Mouse (Mus musculus) ovary, postnatal 14 days (tissue): Measurements from ENCODE around the gene Eras.
"Not testable (repeated sequence)": the region's sequence is repeated elsewhere in the genome, so short reads cannot be mapped to it uniquely, and the experiment has no call there.

Experiments used
- DNase-seq: peaks from one replicate; pipeline ENCODE4 v3.0.0; 2022; ENCODE audit warnings: low spot score

The Eras gene

GRCm38 (mm10) chrX:7928270-7928790 is at the start of gene Eras:
Eras (minus strand) TSS chrX:7928607.
- DNase-seq = no peak

- no peak for DNase-seq
These were observed 49.5 kb upstream of the Eras start, which contains the start of gene Gata1 for GRCm38 (mm10) chrX:7977892-7978291. Gata1 (minus strand) TSS chrX:7978071.

GRCm38 (mm10) chrX:7971292-7971691 is 42.9 kb upstream of the Eras start:
- no peak for DNase-seq

GRCm38 (mm10) chrX:7968899-7969298 is 40.5 kb upstream of the Eras start:
- no peak for DNase-seq

GRCm38 (mm10) chrX:7968226-7968625 is 39.8 kb upstream of the Eras start:
- DNase-seq = no peak

DNA sequence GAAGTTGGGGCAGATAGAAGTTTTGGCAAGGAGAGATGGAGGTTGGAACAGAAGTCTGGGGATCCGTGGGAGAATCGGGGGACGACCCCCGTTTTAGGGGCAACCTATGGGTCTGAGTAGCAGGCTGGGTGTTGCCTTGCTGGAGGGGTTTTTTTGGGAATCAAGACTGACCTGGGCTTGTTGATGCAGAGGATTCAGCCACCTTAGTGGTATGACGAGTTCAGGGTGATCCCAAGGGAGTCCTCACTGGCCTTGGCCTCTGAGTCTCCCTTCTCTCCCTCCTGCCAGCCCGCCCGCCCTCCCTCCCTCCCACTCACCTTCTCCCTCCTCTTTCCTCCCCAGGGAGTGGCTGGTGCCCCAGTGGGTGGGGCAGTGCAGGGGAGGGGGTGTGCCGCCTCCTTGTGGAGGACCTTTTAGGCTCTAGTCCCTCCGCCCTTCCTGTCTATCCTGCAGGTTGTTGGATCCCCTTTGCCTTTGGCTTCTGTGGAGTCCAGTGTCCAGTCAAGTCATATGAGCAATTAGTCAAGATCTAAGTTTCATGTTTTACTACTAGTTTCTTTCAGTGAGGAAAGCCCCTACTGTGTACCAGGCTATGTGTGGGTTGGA is 39.3 kb upstream of the Eras start:
- DNase-seq = no peak

- no peak for DNase-seq
These were observed 37.8 kb upstream of the Eras start for GRCm38 (mm10) chrX:7966161-7966560.

- no peak for DNase-seq
These were observed 35.6 kb upstream of the Eras start for GRCm38 (mm10) chrX:7963829-7964626.

- DNase-seq = no peak
These were observed 30.5 kb upstream of the Eras start for GRCm38 (mm10) chrX:7958868-7959267.

DNA sequence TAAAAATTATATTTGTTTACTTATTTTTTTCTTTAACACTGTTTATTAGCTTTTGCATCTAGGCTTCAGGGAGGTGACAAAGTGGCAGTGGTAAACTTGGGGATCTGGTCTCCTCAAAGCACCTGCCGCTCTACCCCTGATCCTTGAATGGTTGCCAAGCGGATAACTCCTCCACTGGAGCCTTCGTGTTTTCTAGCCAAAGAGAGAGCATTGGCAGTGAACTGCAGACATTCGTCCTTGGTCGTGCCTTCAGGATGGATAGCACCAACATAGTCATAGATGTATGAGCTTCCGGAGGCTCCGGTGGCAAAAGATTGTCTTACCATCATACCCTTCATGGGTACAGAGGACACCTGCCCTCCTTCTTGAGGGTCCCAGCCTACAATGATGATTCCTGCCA is 21.7 kb upstream of the Eras start:
- no peak for DNase-seq

DNA sequence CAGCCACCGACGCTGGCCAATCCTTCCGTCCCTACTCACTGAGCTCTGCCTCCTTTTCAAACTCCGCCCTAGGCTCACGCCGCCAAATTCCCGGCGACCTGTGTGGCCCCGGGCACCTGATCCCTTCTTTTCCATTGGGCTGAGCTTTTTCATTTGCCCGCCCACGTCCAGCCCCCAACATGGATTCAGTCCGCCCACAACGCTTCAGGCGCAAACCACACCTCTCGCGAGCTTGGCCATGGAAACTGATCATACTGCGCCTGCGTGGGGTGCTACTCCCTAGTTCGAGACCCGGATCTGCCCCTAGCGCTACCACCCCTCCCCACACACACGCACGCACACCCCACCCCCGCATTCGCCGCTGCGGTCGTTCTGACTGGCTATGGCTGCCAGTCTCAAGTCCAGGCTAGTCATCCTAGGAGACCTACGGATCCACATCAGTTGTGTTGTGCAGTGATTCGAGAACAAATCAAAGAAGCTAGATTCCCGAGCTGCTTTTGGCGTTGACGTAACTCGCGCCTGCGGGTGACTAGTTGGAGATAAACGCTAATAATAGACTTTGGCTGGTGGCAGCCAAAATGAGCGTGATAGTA is 19.6 kb upstream of the Eras start:
- DNase-seq = peak; percentile 82

DNA sequence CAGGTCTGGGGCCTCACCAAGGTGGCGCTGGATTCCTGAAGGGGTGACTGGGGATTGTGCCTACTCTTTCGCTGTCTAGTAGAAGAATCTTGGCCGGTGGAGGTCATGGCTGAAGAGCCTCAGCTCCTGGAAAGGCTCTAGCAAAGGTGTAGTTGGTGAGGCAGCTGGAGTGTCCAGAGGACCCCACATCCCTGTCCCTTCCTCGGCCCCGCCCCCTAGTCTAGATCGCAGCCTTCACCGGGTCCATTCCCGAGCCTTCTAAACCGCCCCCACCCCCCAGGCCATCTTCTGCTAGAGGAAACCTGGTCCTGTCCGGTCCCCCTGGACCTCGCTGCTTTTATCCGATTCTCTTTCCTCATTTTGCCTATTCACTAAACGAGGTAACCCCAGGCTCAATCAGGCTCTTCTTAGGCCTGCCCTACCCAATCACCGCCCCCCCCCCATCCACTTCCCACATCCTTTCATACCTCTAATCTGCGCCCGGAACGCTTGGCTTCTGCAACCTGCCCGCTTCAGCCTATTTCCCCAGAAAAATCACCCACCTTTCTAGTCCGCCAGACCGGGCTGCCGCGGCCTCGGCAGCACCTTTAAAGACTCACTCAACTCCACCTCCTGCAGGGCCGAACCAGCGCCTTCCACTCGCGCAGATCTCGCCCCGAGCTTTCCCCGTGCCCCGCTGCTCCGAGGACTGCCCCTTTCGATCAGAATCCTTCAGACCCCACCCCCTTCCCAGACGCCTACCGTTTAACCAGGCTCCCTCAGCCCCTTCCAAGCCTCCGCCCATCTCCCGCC is 18.9 kb upstream of the Eras start, which contains the start of gene Hdac6:
TSS of gene Hdac6 (minus strand) at position 782 of the 792 bp plus-strand sequence.
- DNase-seq = no peak

DNA sequence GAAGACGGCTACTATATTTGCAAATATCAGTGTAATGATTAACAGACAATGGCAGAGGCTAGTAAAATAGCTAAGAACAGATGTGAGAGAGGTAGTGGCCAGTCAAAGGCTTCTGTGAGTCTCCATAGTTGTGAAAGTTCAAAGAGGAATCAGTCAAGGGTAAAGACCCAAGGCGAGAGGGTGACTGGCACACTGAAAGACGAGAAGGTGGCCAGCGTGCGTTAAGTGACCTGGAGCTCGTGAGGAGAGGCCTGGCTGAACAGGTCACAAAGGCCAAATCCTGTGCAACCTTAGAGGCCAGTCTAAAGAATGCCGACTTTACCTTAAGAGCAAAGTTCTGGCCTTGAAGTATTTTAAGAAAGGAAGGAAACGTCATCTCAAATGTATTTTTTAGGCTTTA is 17.2 kb upstream of the Eras start:
- no peak for DNase-seq

DNA sequence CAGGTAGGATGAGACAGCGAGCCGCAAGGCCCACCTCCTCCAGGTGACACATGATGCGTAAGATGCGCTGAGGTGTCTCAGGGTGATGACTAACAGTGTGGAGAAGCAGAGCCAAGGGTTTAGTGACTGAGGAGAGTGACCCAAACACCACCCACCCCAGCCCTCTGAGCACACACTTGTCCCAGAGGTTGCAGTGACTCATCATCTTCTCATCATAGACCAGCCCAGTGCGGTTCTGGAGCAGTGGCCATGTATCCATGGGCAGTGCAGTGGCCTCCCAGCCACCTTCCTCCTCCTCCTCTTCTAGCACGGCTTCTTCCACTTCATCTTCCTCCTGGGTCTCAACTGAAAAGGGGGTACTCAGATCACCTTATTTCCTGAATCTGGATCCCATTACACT is 9.3 kb upstream of the Eras start:
- no peak for DNase-seq

GRCm38 (mm10) chrX:7936874-7937273 is 8.5 kb upstream of the Eras start:
- no peak for DNase-seq

DNA sequence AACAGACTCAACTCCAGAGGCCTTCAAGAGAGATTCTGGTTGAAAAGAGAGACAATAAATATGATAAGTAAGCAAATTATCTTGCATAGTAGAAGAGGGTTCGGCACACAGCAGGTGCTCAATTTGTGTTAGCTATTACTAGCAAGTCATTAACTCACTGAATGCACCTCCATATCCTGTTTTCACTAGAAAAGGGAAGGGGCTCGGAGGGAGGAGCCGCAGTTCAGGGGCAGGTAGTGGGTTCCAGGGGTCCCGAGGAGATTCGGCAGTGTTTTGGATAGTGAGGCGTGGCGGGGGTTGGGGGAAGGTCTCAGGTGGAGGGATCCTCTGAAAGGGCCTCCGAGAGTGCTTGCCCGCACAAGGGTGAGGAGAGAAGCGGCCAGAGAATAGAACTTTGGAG is 1.3 kb downstream of the Eras start:
- DNase-seq = no peak

DNA sequence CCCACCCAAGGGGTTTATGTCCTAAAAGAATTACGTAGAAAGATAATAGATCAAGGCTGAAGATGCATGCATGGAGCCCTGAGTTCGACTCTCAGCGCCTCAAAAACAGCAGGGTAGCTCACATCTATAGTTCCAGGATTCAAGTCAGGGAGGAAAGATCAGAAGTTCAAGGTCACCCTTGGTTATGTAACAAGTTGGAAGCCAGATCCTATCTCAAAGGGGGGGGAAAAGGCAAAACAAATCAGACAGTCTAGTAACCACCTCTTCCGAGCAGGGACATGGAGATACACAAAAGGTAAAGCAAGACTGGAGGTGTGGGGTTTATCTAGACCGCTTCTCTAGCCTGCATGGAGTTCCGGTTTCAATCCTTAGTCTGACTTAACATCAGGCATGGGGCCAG is 2.1 kb downstream of the Eras start:
- no peak for DNase-seq

GRCm38 (mm10) chrX:7922032-7922431 is 6.4 kb downstream of the Eras start:
- no peak for DNase-seq

- DNase-seq = no peak
These were observed 8.6 kb downstream of the Eras start, which contains the start of gene Pcsk1n for GRCm38 (mm10) chrX:7919601-7920383. Pcsk1n (plus strand) TSS chrX:7919822.

DNA sequence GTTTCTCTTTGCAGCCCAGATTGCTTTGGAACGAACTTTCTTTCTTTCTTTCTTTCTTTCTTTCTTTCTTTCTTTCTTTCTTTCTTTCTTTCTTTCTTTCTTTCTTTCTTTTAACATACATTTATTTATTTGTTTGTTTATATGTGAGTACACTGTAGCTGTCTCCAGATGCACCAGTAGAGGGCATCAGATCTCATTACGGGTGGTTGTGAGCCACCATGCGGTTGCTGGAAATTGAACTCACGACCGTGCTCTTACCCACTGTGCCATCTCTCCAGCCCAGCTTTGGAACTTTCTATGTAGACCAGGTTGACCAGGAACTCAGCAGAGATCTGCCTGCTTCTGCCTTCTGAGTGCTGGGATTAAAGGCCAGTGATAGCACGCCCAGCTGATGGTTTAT is 10.4 kb downstream of the Eras start:
- not testable (repeated sequence) for DNase-seq

DNA sequence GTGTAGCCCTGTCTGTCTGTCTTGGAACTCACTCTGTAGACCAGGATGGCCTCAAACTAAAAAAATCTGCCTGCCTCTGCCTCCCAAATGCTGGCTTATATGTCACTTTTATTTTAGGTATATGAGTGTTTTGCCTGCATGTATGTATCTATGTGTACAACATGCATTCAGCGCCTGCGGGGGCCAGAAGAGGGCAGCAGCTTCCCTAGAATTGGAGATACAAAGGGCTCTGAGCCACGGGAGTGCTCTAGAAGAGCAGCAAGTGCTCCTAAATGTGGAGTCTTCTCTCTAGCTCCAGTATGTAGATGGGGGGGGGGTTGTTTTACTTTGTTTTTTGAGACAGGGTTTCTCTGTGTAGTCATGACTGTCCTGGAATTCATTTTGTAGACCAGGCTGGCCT is 12.7 kb downstream of the Eras start:
- not testable (repeated sequence) for DNase-seq
